ENCODE assay signal across 40 mouse cellular contexts in genomic region chr11:121174234-121174633, GRCm38 (mm10). TPM values are rescaled to one million over a fixed set of nuclear protein-coding genes. Genes with fewer than 3 reads are reported as not detected.
DNase-seq lines count a peak whose midpoint lies in the region; ATAC-seq and TF ChIP-seq lines count a peak whose summit lies in the region.
"Had no signal": no experiment of that assay in that cellular context is flagged by ENCODE, and none has a peak within 500 bp of the region (broad histone marks: within the 10 kb centered on the region; RNA-seq: fewer than 3 reads in every experiment).

No protein-coding gene starts in this region.

- no peaks in the 10 kb centered on the region for H3K36me3 ChIP-seq in forebrain, embryonic 14.5 days (ENCODE audit: control insufficient read depth, insufficient read depth, low read length)
- H3K36me3 ChIP-seq in forebrain, embryonic 15.5 days, result no peaks in the 10 kb centered on the region
- no peaks in the 10 kb centered on the region for H3K36me3 ChIP-seq in midbrain, embryonic 13.5 days
- H3K36me3 ChIP-seq in midbrain, embryonic 14.5 days (ENCODE audit: control insufficient read depth, insufficient read depth, low read length), result no peaks in the 10 kb centered on the region
- H3K36me3 ChIP-seq: heart, embryonic 13.5 days; hindbrain, embryonic 15.5 days; kidney, embryonic 15.5 days; limb, embryonic 12.5 days; liver, embryonic 15.5 days; lung, embryonic 15.5 days; stomach, embryonic 15.5 days had no signal

- H3K4me2 ChIP-seq in forebrain, embryonic 14.5 days (ENCODE audit: low read length), result no peak overlapping the region
- H3K4me2 ChIP-seq in forebrain, embryonic 15.5 days (replicated peaks), result no peak overlapping the region
- H3K4me2 ChIP-seq in midbrain, embryonic 13.5 days (replicated peaks), result no peak overlapping the region
- no peak overlapping the region for H3K4me2 ChIP-seq in midbrain, embryonic 14.5 days (ENCODE audit: low read length)
- H3K4me2 ChIP-seq: heart, embryonic 13.5 days; hindbrain, embryonic 15.5 days; kidney, embryonic 15.5 days; limb, embryonic 12.5 days; liver, embryonic 15.5 days; lung, embryonic 15.5 days; neural tube, embryonic 13.5 days; stomach, embryonic 15.5 days had no signal

- H3K27ac ChIP-seq in forebrain, embryonic 14.5 days (ENCODE audit: low read depth, low read length), result no peak overlapping the region
- no peak overlapping the region for H3K27ac ChIP-seq in forebrain, embryonic 15.5 days (replicated peaks)
- no peak overlapping the region for H3K27ac ChIP-seq in layer of hippocampus, adult 2 months
- H3K27ac ChIP-seq in midbrain, embryonic 13.5 days, result no peak overlapping the region
- H3K27ac ChIP-seq in midbrain, embryonic 14.5 days (replicated peaks; ENCODE audit: low read depth, low read length), result no peak overlapping the region
- H3K27ac ChIP-seq: heart, embryonic 13.5 days; hindbrain, embryonic 15.5 days; kidney, embryonic 15.5 days; left cerebral cortex, adult 2 months; limb, embryonic 12.5 days; liver, embryonic 15.5 days; lung, embryonic 15.5 days; neural tube, embryonic 13.5 days; stomach, embryonic 15.5 days had no signal

- no peak for TF ChIP-seq POLR2A in brain, embryonic 14.5 days (IDR thresholded peaks at IDR 0.05; ENCODE audit: borderline replicate concordance, extremely low read depth, insufficient read depth, insufficient read length, poor library complexity, severe bottlenecking)

- H3K4me1 ChIP-seq in forebrain, embryonic 14.5 days (ENCODE audit: control insufficient read depth, insufficient read depth, low read length), result peaks cover 5% of the 10 kb centered on the region
- peaks cover 3% of the 10 kb centered on the region; the same call in 1 of the 2 replicates for H3K4me1 ChIP-seq in forebrain, embryonic 15.5 days
- peaks cover 13% of the 10 kb centered on the region for H3K4me1 ChIP-seq in midbrain, embryonic 13.5 days (replicated peaks)
- peaks cover 8% of the 10 kb centered on the region; the same call in 1 of the 2 replicates for H3K4me1 ChIP-seq in midbrain, embryonic 14.5 days (ENCODE audit: control insufficient read depth, insufficient read depth, low read length)
- H3K4me1 ChIP-seq: hindbrain, embryonic 15.5 days; limb, embryonic 12.5 days; neural tube, embryonic 13.5 days had no signal

- H3K9me3 ChIP-seq in forebrain, embryonic 14.5 days (replicated peaks; ENCODE audit: control insufficient read depth, low read length), result no peaks in the 10 kb centered on the region
- no peaks in the 10 kb centered on the region for H3K9me3 ChIP-seq in forebrain, embryonic 15.5 days
- H3K9me3 ChIP-seq in midbrain, embryonic 13.5 days, result no peaks in the 10 kb centered on the region
- no peaks in the 10 kb centered on the region for H3K9me3 ChIP-seq in midbrain, embryonic 14.5 days (ENCODE audit: control insufficient read depth, low read length)
- H3K9me3 ChIP-seq: heart, embryonic 13.5 days; hindbrain, embryonic 15.5 days; kidney, embryonic 15.5 days; limb, embryonic 12.5 days; liver, embryonic 15.5 days; lung, embryonic 15.5 days; neural tube, embryonic 13.5 days; stomach, embryonic 15.5 days had no signal

- TF ChIP-seq CTCF in layer of hippocampus, adult 2 months (conservative IDR thresholded peaks at IDR 0.05), result no peak
- TF ChIP-seq CTCF in brain, embryonic 14.5 days (IDR thresholded peaks at IDR 0.05; ENCODE audit: borderline replicate concordance, extremely low read depth, insufficient read depth, insufficient read length), result no peak

- H3K27me3 ChIP-seq in forebrain, embryonic 14.5 days (replicated peaks; ENCODE audit: control insufficient read depth, insufficient read depth, low read length), result no peaks in the 10 kb centered on the region
- no peaks in the 10 kb centered on the region for H3K27me3 ChIP-seq in forebrain, embryonic 15.5 days
- no peaks in the 10 kb centered on the region for H3K27me3 ChIP-seq in midbrain, embryonic 13.5 days
- no peaks in the 10 kb centered on the region for H3K27me3 ChIP-seq in midbrain, embryonic 14.5 days (ENCODE audit: control insufficient read depth, insufficient read depth, low read length)
- H3K27me3 ChIP-seq: heart, embryonic 13.5 days; hindbrain, embryonic 15.5 days; kidney, embryonic 15.5 days; limb, embryonic 12.5 days; liver, embryonic 15.5 days; lung, embryonic 15.5 days; neural tube, embryonic 13.5 days; stomach, embryonic 15.5 days had no signal

- peak; percentile 28 for DNase-seq in forebrain, embryonic 14.5 days (ENCODE audit: low spot score)
- DNase-seq in layer of hippocampus, adult 18-20 months (ENCODE audit: low spot score in 2 of 2), result peak; percentile 24 to 33
- no peak for DNase-seq in layer of hippocampus, adult 2 months (ENCODE audit: low spot score in 2 of 2)
- DNase-seq in midbrain, embryonic 14.5 days, result no peak
- peak; percentile 31 for DNase-seq in brain, embryonic 14.5 days (ENCODE audit: low read depth)
- no peak for DNase-seq in thymus, postnatal 4 days
- DNase-seq: adrenal gland, adult 8-10 months; B cell, adult 2 months; cerebellum, adult 11 months; cerebellum, adult 9-10 months; cerebellum, postnatal 36 days; embryo, embryonic 11 days; kidney, adult 18-20 months; kidney, postnatal 25 days; lung, postnatal 36 days; right cerebral cortex, postnatal 25 days had no signal

- no peak overlapping the region for H3K4me3 ChIP-seq in forebrain, embryonic 14.5 days (ENCODE audit: low read depth, low read length)
- no peak overlapping the region for H3K4me3 ChIP-seq in forebrain, embryonic 15.5 days
- no peak overlapping the region for H3K4me3 ChIP-seq in layer of hippocampus, adult 2 months
- H3K4me3 ChIP-seq in midbrain, embryonic 13.5 days (replicated peaks), result no peak overlapping the region
- H3K4me3 ChIP-seq in midbrain, embryonic 14.5 days (replicated peaks; ENCODE audit: low read depth, low read length), result no peak overlapping the region
- H3K4me3 ChIP-seq: erythroblast, embryonic 14.5 days; heart, embryonic 13.5 days; hindbrain, embryonic 15.5 days; kidney, embryonic 15.5 days; left cerebral cortex, adult 2 months; limb, embryonic 12.5 days; liver, embryonic 15.5 days; lung, embryonic 15.5 days; megakaryocyte, embryonic 14.5 days; neural tube, embryonic 13.5 days; stomach, embryonic 15.5 days had no signal

- 36% methylated on average over 3 of the region's 3 CpGs for WGBS in forebrain, embryonic 14.5 days
- WGBS in forebrain, embryonic 15.5 days, result 34% methylated on average over 3 of the region's 3 CpGs
- 41% methylated on average over 3 of the region's 3 CpGs for WGBS in midbrain, embryonic 13.5 days
- WGBS in midbrain, embryonic 14.5 days, result 44% methylated on average over 3 of the region's 3 CpGs

- ATAC-seq in forebrain, embryonic 14.5 days, result no peak
- no peak for ATAC-seq in forebrain, embryonic 15.5 days (replicated peaks)
- ATAC-seq in midbrain, embryonic 13.5 days, result 0 out of 2 replicates have a peak, but pooled peaks have one; percentile 18
- no peak for ATAC-seq in midbrain, embryonic 14.5 days (ENCODE audit: low FRiP score, low TSS enrichment)

- no peak overlapping the region for H3K9ac ChIP-seq in forebrain, embryonic 14.5 days (ENCODE audit: low read length)
- H3K9ac ChIP-seq in forebrain, embryonic 15.5 days (replicated peaks), result no peak overlapping the region
- H3K9ac ChIP-seq in midbrain, embryonic 13.5 days (replicated peaks), result no peak overlapping the region
- no peak overlapping the region for H3K9ac ChIP-seq in midbrain, embryonic 14.5 days (replicated peaks; ENCODE audit: low read length)
- H3K9ac ChIP-seq: heart, embryonic 13.5 days; hindbrain, embryonic 15.5 days; kidney, embryonic 15.5 days; limb, embryonic 12.5 days; liver, embryonic 15.5 days; lung, embryonic 15.5 days; neural tube, embryonic 13.5 days; stomach, embryonic 15.5 days had no signal

RNA-seq across cellular contexts. Expression of gene Uts2r, which starts 14.2 kb away (rescaled TPM):
- 0.12 TPM in 1 of 2 replicates, not detected in the other for polyA plus RNA-seq in forebrain, embryonic 14.5 days (2014; fragmentation: Nextera tagmentation; extraction: Ambion mirVana)
- polyA plus RNA-seq in forebrain, embryonic 15.5 days (2015; fragmentation: Nextera tagmentation; extraction: Ambion mirVana), result 0.18 TPM in 1 of 2 replicates, not detected in the other
- total RNA-seq in layer of hippocampus, adult 18-20 months (2021), result under 1 TPM; 0.25 to 0.37 TPM
- under 1 TPM in 1 of 2 experiments, not detected in 1; 0.27 TPM for total RNA-seq in layer of hippocampus, adult 2 months (2021)
- polyA plus RNA-seq in midbrain, embryonic 13.5 days (2015; fragmentation: Nextera tagmentation; extraction: Ambion mirVana), result 0.15 and 0.22 TPM in 2 replicates
- 0.45 and 0.88 TPM in 2 replicates for polyA plus RNA-seq in midbrain, embryonic 14.5 days (2014; fragmentation: Nextera tagmentation; extraction: Ambion mirVana)
- polyA plus RNA-seq in brain, embryonic 14.5 days (2012; rRNA removed), result 0.26 and 0.30 TPM in 2 replicates
- total RNA-seq: adrenal gland, adult 8-10 months; adrenal gland, postnatal 4 days; hematopoietic stem cell, adult 5-6 weeks; left cerebral cortex, postnatal 25 days; liver, adult 2 months had no signal
- polyA plus RNA-seq: heart, embryonic 13.5 days; intestine, embryonic 14.5 days; liver, adult 2 months; lung, embryonic 15.5 days; stomach, embryonic 15.5 days; urinary bladder, adult 2 months had no signal

RNA-seq across cellular contexts. Expression of gene Tex19.1, which starts 28.3 kb away (rescaled TPM):
- not detected in 2 replicates for polyA plus RNA-seq in forebrain, embryonic 14.5 days (2014; fragmentation: Nextera tagmentation; extraction: Ambion mirVana)
- polyA plus RNA-seq in forebrain, embryonic 15.5 days (2015; fragmentation: Nextera tagmentation; extraction: Ambion mirVana), result not detected in 2 replicates
- total RNA-seq in layer of hippocampus, adult 18-20 months (2021), result not detected
- not detected for total RNA-seq in layer of hippocampus, adult 2 months (2021)
- not detected in 2 replicates for polyA plus RNA-seq in midbrain, embryonic 13.5 days (2015; fragmentation: Nextera tagmentation; extraction: Ambion mirVana)
- polyA plus RNA-seq in midbrain, embryonic 14.5 days (2014; fragmentation: Nextera tagmentation; extraction: Ambion mirVana), result not detected in 2 replicates
- not detected in 2 replicates for polyA plus RNA-seq in brain, embryonic 14.5 days (2012; rRNA removed)
- total RNA-seq: adrenal gland, adult 8-10 months; adrenal gland, postnatal 4 days; gastrocnemius, adult 8-10 months; heart, adult 8-10 months; heart, postnatal 10 days; hematopoietic stem cell, adult 5-6 weeks; layer of hippocampus, postnatal 10 days; left cerebral cortex, adult 2 months; left cerebral cortex, postnatal 25 days; liver, adult 2 months had no signal
- polyA plus RNA-seq: embryonic facial prominence, embryonic 14.5 days; erythroblast, embryonic 14.5 days; heart, embryonic 13.5 days; hindbrain, embryonic 15.5 days; intestine, embryonic 14.5 days; kidney, embryonic 15.5 days; limb, embryonic 12.5 days; liver, adult 2 months; lung, embryonic 15.5 days; neural tube, embryonic 13.5 days had no signal

RNA-seq across cellular contexts. Expression of gene Hexdc, which starts 30.0 kb away (rescaled TPM):
- polyA plus RNA-seq in forebrain, embryonic 14.5 days (2014; fragmentation: Nextera tagmentation; extraction: Ambion mirVana), result 11.9 and 14.8 TPM in 2 replicates
- 14.3 and 17.1 TPM in 2 replicates for polyA plus RNA-seq in forebrain, embryonic 15.5 days (2015; fragmentation: Nextera tagmentation; extraction: Ambion mirVana)
- total RNA-seq in layer of hippocampus, adult 18-20 months (2021), result 10 to 100 TPM; 20.6 to 21.0 TPM
- total RNA-seq in layer of hippocampus, adult 2 months (2021), result 10 to 100 TPM; 19.3 to 26.3 TPM
- 18.2 and 21.1 TPM in 2 replicates for polyA plus RNA-seq in midbrain, embryonic 13.5 days (2015; fragmentation: Nextera tagmentation; extraction: Ambion mirVana)
- polyA plus RNA-seq in midbrain, embryonic 14.5 days (2014; fragmentation: Nextera tagmentation; extraction: Ambion mirVana), result 24.5 and 31.5 TPM in 2 replicates
- 70.6 and 92.9 TPM in 2 replicates for polyA plus RNA-seq in brain, embryonic 14.5 days (2012; rRNA removed)

RNA-seq across cellular contexts. Expression of gene Ogfod3, which starts 30.3 kb away (rescaled TPM):
- polyA plus RNA-seq in forebrain, embryonic 14.5 days (2014; fragmentation: Nextera tagmentation; extraction: Ambion mirVana), result 18.6 and 19.5 TPM in 2 replicates
- 14.4 and 16.7 TPM in 2 replicates for polyA plus RNA-seq in forebrain, embryonic 15.5 days (2015; fragmentation: Nextera tagmentation; extraction: Ambion mirVana)
- total RNA-seq in layer of hippocampus, adult 18-20 months (2021), result 1 to 10 TPM; 7.4 to 7.7 TPM
- 1 to 10 TPM; 6.7 to 7.7 TPM for total RNA-seq in layer of hippocampus, adult 2 months (2021)
- polyA plus RNA-seq in midbrain, embryonic 13.5 days (2015; fragmentation: Nextera tagmentation; extraction: Ambion mirVana), result 20.2 and 22.9 TPM in 2 replicates
- polyA plus RNA-seq in midbrain, embryonic 14.5 days (2014; fragmentation: Nextera tagmentation; extraction: Ambion mirVana), result 24.7 and 27.1 TPM in 2 replicates
- polyA plus RNA-seq in brain, embryonic 14.5 days (2012; rRNA removed), result 8.4 and 11.9 TPM in 2 replicates

RNA-seq across cellular contexts. Expression of gene Cybc1, which starts 54.9 kb away (rescaled TPM):
- 45.3 and 46.0 TPM in 2 replicates for polyA plus RNA-seq in forebrain, embryonic 14.5 days (2014; fragmentation: Nextera tagmentation; extraction: Ambion mirVana)
- 40.4 and 44.3 TPM in 2 replicates for polyA plus RNA-seq in forebrain, embryonic 15.5 days (2015; fragmentation: Nextera tagmentation; extraction: Ambion mirVana)
- 10 to 100 TPM; 25.3 to 27.2 TPM for total RNA-seq in layer of hippocampus, adult 18-20 months (2021)
- total RNA-seq in layer of hippocampus, adult 2 months (2021), result 10 to 100 TPM; 20.5 to 21.4 TPM
- polyA plus RNA-seq in midbrain, embryonic 13.5 days (2015; fragmentation: Nextera tagmentation; extraction: Ambion mirVana), result 42.6 and 43.8 TPM in 2 replicates
- polyA plus RNA-seq in midbrain, embryonic 14.5 days (2014; fragmentation: Nextera tagmentation; extraction: Ambion mirVana), result 37.3 and 46.1 TPM in 2 replicates
- 44.1 and 56.4 TPM in 2 replicates for polyA plus RNA-seq in brain, embryonic 14.5 days (2012; rRNA removed)

Comparison
In these comparisons a context has a peak if more than half of its experiments do, and no peak if none do; other contexts are left out.
1. DNase-seq: peak in forebrain, embryonic 14.5 days (single experiment), layer of hippocampus, adult 18-20 months (2 of 2) and brain, embryonic 14.5 days (single experiment); none in layer of hippocampus, adult 2 months (0 of 2), midbrain, embryonic 14.5 days (single experiment) and thymus, postnatal 4 days (single experiment).